Mouse (Mus musculus) CD8-positive naive resting alpha-beta T cell, adult 2 months (primary cell): ENCODE data around the gene Ptprt.

ENCODE experiments used
- DNase-seq, 2 experiments: peaks; one replicate each; pipeline ENCODE4 v3.0.0; 2022; ENCODE audit warnings: low read depth in 2 of 2, low spot score in 2 of 2

The Ptprt gene

DNA sequence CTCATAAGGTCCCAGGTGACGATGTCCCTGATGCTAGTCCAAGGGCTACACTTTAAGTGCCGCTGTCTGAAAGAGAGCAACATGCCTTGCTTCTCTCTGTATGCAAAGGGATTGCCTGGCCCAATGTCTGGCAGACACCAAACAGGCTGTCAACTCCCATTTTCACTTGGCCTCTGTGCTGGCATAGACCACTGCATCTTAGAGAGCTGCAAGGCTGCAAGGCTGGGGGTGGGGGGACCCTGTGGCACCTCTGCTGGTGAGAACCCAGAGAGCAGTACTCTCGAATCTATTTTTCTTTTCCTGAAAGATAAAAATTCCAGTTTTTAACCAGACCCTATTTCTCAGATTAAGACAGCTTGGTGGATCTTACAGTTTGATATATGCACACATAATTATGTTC lies 69.6 kb downstream of the Ptprt start:
- DNase-seq = no peak

- DNase-seq = no peak
These were observed 79.3 kb downstream of the Ptprt start for GRCm38 (mm10) chr2:162581651-162582050.

DNA sequence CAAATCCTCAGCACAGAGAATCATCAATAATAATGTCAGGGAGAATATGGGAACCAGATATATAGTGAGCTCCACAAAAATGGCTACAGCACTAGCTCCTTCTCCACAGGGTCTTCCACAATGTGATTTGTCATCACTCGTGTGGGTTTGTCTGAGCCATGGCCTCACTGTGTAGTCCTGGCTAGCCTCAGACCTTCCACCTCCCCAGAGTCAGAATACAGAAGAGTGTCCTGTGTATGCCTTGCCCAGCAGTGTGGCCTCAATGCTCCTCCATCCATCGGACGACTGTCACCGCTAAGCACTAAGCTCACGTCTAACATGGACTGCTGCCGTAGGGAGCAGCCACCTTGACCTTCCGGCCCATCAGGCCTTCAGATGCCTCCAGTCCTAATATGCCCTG lies 83.1 kb downstream of the Ptprt start:
- no peak for DNase-seq

GRCm38 (mm10) chr2:162572851-162573250 lies 88.1 kb downstream of the Ptprt start:
- no peak for DNase-seq

GRCm38 (mm10) chr2:162571037-162571436 lies 89.9 kb downstream of the Ptprt start:
- no peak for DNase-seq

DNA sequence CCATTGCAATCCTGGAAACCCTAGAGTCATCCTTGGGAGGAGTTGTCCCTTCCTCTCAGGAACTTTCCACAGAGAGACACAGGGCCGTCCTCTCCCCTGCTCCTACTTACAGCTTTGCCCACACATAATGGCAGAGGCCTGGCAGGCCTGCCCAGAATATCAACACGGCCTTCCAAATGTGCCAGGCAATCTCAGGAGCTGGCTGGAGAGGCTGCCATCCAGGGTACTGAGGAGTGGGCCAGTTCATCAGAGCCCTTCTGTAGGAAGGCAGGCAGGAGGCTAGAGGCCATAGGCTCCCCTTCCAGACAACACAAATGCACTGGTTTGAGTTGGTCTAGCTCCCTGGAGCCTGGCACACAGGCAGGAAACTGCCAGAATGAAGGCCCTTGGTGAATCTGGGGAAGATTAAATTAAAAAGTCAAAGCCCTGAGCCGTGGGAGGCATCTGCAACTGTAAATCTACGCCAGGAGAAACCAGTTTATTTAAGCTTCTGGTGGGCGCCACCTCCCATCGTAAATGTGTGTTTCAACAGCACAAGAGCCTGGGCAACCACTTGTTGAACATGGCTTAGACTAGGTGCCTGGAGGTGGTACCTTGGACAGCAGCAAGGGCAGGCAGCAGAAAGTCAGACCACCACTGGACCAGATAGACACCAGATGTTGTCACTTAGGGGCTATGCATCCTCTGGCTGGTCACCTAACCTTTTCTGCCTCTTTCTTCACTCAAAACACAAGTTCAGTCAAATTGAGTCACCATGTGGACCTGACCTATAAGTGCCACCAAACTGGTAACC lies 92.4 kb downstream of the Ptprt start:
- no peak for DNase-seq

- DNase-seq = no peak
These were observed 112.6 kb downstream of the Ptprt start for GRCm38 (mm10) chr2:162548312-162548711.

GRCm38 (mm10) chr2:162531638-162532037 lies 129.3 kb downstream of the Ptprt start:
- no peak for DNase-seq

- DNase-seq = no peak
These were observed 132.0 kb downstream of the Ptprt start for GRCm38 (mm10) chr2:162528911-162529310.

GRCm38 (mm10) chr2:162515993-162516392 lies 145.0 kb downstream of the Ptprt start:
- no peak for DNase-seq

DNA sequence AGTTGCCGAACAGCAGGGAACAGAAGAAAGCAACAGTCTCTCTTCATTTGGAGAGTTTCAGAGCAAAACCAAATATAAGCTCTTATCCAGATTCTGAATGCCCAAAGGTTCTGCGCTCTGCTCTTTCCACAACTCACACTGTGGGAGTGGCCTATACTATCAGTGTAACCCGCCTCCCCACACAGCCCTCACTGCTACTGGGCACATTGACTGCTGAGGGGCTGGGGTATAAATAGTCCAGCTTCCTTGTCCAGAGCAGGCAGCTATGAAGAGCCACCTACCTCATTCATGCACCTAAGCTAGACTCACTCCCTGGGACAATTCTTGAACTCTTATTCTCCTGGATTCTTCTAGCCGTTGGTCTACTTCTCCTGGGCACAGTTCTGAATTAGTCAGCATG lies 147.9 kb downstream of the Ptprt start:
- no peak for DNase-seq

DNA sequence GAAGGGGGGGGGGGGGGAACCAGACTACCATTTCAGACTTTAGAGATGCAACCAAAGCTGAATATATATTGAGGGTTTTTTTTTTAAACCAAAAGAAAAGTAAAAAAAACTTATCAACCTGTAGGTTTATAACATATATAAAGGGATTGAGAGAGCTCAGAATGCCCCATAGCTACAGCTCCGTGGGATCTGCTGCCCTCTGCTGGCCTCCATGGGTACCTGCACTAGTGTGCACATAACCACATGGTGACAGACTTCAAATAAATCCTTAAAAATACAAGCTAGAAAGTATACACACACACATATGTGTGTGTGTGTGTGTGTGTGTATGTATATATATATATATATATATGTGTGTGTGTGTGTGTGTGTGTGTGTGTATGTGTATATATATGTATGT lies 148.9 kb downstream of the Ptprt start:
- no peak for DNase-seq

DNA sequence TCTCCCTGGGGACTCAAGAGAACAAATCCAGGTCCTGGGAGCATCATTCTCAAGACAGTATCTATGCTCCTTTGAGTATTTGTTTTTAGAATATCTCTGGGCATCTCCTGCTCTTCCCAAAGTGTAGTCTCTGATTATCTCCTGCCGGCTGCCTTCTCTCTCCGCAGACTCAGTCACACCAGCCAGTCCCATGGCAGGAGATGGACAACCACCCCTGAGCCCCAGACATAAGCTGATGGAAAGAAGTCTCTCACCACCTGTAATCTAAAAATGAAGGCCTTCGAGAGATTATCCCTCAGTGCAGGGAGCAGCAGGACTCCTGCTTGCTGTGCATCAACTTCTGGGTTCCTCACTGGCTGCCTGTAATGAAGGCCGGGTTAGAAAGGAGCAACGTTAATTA lies 151.9 kb downstream of the Ptprt start:
- DNase-seq = no peak

DNA sequence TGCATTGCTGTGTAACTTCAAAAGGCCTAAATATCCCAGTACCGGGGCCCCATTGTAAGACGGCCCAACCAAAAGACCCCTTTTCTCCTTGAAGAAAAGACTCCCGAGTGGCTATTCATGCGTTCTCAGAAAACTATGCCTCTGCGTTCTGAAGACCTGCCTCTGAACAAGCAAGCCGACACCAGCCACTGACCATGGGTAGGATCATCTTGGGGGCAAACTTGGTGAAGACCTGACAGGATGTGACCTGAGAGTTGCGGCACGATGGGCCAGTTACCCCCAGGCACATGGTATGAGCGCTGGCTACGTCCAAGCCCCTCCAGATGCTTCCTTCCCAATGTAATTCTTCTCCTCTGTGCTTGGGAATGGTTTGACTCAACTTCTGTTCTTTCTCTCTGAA lies 153.3 kb downstream of the Ptprt start:
- DNase-seq = no peak

DNA sequence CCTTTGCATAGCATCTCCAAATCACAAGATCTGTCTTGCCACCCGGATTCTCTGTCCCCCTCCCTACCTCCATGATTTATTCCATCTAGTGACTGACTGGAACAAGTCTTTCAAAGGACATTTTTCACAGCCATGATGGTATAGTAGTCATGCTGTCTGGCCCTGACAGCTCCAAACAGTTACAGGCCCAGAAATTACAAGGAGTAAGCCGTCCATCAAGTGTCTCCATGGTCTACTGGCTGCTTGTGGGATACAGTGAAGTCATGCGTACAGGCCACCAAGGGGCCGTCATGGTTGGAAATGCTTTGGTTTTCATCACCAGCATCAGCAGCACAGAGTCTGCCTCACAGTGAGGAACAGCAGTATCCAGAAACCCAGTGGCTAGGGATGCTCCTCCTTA lies 156.1 kb downstream of the Ptprt start:
- no peak for DNase-seq

DNA sequence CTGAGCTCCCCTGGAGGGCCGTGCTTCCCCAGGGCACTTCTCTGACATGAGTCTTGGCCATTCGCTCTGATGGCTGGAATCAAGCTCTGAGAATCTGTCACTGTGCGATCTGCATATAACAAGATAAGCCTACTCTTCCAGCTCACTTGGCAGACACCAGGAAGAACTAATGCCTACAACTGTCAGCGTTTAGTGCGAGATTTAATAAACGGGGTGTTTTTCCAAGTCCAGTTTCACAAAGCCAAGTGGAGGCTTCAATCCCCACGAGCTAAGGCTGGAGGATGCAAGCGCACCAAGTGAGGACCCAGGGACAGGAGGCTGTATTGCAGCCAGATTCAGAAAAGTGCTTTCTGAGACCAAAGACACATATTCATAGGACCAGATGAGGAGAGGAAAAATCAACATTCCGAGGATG lies 161.4 kb downstream of the Ptprt start:
- no peak for DNase-seq

- DNase-seq = no peak
These were observed 162.8 kb downstream of the Ptprt start for GRCm38 (mm10) chr2:162498191-162498590.

GRCm38 (mm10) chr2:162484036-162484435 lies 176.9 kb downstream of the Ptprt start:
- DNase-seq = no peak

GRCm38 (mm10) chr2:162443106-162443505 lies 217.8 kb downstream of the Ptprt start:
- DNase-seq = no peak

DNA sequence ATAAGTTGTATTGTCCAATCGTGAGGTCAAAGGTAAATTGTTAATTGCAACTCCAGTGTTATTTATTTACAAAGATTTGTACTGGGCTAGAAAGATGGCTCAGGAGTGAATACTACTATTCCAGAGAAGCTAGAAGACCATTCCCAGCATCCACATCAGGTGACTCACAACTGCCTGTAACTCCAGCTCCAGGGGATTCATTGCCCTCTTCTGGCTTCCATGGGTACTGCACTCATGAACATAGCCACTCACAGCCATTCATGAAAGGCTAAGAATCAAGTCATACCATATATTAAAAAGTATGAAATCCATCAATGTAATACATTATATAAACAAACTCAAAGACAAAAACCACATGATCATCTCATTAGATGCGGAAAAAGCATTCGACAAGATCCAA lies 224.3 kb downstream of the Ptprt start:
- no peak for DNase-seq

- no peak for DNase-seq
These were observed 230.8 kb downstream of the Ptprt start for GRCm38 (mm10) chr2:162430171-162430570.

DNA sequence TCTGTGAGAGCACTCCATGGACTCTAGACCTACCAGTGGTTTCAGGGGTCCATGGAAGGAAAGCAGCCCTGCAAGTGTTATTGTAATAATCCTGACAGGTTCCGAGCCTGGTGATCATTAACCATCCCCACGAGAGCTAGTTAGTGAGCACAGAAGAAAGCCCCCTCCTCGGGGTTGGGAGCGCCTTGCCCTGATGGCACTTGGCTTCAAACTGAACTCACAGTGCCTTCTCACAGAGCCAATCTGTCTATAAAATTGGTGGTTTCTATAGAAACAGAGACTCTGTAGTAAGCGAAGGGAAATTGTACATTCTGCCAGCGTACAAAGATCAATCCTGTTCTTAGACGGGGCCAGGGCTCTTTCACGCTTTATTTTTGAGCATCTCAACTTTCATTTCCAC lies 234.8 kb downstream of the Ptprt start:
- no peak for DNase-seq

- no peak for DNase-seq
These were observed 242.8 kb downstream of the Ptprt start for GRCm38 (mm10) chr2:162418181-162418580.
